Mouse (Mus musculus) left cerebral cortex, adult 8-10 months (tissue): Measurements from ENCODE around the gene Gpr146. TPM values are rescaled to one million over a fixed set of nuclear protein-coding genes. Genes with fewer than 3 reads are reported as not detected.
A peak's percentile ranks its signal among the peaks of the same experiment; 100 is the strongest.
"Not testable (repeated sequence)": the region's sequence is repeated elsewhere in the genome, so short reads cannot be mapped to it uniquely, and the experiment has no call there.

Experiments used
- DNase-seq, 2 experiments: peaks; one replicate each; pipeline ENCODE4 v3.0.0; 2022; ENCODE audit warnings: low spot score in 2 of 2
- total RNA-seq, 4 experiments: library from RNA; stranded (reverse); gene quantifications; 2 replicates each; pipeline ENCODE4 v1.2.4; 2022

Gpr146 gene
- total RNA-seq, result 10 to 100 TPM; 15.9 to 17.1 (median 16.4) TPM

DNA sequence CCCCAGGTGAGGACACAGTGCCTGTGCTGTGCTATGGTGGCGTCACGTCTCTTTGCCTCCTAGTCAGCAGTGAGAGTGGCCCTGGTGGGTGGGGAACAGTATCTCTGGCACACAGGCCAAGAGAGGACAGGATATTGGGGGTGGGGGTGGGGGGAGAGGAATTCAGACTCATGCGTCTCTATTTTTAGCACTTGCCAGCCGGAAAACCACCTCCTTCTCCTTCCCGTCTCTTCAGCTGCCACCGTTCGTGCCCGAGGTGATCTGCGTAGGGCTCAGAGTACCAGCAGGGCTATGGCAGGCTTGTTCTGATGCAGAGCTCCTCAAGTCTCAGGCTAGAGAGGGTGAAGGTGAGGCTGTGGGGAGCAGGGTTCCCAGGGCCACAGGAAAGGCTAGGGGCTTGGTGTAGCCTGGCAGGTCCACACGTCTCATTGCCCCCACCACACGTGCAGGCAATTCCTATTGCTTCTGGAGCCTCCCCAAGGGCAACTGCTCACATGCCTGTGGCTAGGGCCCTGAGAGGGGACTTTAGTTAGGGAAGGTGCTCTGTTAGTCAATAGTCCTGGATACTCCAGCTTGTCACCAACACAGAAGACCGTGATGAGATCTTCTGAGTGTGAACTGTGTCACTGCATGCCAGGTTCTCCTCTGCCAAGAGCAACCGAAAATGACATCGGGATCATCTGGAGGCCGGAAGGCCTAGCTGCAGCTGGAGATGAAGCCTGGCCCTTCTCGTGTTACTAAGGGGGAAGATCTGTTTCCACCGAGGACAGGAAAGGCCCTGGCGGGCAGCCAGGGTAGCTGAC, at the start of gene Gpr146:
Gene Gpr146, plus strand, starts transcription at position 230 of the 803 bp plus-strand sequence.
- no peak for DNase-seq

DNA sequence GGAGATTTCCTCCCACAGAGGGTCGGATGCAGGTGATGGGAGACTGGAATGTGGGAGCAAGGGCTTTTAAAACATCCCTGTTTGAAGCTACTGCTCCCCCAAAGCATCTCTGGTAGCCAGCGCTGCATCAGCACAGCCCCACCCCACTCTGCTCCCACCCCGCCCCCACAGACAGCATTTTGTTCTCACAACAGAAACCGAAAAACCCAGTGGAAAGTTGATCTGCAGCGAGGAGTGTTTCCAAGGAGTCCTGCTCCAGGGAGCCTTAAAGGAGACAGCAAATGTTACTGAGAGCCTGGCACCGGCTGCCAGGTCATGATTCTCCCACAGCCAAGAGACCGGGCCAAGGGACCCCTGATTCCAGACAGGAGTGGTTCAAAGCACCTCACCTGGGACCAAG, 46.7 kb upstream of the Gpr146 start:
- no peak for DNase-seq

DNA sequence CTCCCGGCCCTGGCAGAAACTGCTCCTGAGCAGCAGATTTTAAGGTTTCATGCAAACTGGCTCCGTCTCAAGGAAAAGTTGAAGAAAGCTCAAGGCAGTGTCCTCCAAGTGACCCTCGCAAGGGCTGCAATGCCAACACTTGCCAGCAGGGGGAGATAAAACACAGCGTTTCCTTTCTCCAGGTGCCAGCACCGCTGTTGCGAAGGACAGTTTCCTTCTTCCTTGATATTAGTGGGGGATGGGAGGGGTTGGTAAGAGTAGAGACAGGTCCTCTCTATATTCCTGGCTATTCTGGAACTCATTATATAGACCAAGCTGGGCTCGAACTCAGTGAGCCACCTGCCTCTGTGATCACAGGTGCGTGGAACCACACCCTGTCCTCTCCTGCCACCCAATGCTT, 45.8 kb upstream of the Gpr146 start:
- peak in 1 of 2 experiments; percentile 92 for DNase-seq

DNA sequence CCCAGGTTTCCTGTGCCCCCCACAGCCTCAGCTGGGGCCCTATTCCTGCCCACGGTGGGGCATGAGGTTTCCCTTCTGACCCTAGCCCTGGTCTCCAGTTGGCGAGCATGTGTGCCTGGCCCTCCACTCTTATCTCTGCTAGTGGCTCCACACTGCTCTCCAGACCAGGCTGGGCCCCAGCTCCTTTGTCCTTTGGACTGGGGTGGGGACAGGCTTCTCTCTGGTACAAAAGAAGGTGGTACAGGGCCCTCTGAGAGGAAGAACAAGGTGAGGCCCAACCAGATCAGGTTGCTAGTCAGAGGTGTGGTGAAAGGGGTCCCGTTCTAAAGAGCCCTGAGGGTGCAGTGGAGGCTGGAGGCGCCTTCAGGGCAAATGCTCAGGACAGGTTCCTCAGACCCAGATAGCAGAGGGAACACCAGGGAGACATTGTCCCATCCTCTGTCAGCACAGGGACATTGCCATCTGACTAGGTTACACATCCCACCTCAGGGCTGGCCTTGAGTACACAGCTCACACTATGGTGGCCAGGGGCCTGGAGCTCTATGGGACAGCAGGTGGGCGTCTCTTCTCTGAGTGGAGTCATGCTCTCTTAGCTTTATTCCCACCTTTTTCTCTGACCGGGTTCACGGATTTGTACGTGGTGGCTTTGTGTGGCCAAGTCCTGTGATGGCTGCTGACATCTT, 44.8 kb upstream of the Gpr146 start:
- no peak for DNase-seq

DNA sequence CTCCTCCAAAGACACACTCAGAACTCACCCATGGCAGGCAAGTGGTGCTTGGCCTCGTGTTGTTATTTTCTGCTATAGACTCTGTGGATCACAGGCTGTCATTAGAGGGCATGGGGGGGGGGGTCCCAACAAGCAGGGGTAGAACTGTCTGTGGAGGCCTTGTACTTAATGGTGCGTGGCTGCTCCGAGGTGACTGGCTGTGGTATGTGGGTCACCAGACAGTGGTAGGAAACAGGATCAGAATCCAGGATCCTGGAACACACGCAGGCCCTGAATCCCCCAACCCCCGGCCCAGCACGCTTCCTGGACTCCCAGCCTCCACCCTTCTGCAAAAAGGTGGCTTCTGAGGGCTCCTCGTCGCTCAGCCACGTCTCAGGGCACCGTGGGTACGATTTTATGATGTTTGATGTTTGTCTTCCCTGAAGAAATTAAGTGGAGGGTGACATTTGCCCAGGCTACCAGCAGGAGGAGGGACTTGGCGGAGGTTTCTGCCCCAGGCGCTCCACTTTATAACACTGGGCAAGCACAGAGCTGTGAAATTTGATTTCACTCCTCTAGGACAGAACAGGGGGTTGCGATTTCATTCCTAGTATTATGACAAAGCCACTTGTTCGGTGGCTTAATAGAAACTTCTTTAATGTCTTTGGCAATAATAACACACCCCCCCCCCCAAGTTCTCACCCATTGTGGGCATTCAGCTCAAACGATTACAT, 44.0 kb upstream of the Gpr146 start:
- no peak for DNase-seq

DNA sequence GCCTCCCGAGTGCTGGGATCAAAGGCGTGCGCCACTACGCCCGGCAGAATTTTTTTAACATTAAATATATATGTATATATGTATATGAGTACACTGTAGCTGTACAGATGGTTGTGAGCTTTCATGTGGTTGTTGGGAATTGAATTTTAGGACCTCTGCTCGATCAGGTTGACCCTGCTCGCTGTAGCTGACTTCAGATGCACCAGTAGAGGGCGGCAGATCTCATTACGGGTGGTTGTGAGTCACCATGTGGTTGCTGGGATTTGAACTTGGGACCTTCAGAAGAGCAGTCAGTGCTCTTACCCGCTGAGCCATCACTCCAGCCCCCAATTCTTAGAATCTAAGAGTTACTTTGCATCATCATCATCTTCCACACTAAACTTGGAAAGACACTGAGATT, 43.1 kb upstream of the Gpr146 start:
- not testable (repeated sequence) for DNase-seq

DNA sequence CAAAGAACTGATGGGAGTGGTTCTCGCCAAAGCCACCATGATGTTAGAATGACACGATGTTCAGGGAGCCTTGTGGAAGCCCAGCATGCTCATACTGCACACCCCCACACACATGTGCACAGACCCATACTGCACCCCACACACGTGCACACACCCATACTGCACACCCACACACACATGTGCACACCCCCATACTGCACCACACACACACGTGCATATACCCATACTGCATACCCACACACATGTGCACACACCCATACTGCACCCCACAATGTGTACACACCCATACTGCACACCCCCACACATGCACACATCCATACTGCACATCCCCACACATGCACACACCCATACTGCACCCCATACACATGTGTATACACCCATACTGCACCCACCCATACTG, 41.9 kb upstream of the Gpr146 start:
- no peak for DNase-seq

DNA sequence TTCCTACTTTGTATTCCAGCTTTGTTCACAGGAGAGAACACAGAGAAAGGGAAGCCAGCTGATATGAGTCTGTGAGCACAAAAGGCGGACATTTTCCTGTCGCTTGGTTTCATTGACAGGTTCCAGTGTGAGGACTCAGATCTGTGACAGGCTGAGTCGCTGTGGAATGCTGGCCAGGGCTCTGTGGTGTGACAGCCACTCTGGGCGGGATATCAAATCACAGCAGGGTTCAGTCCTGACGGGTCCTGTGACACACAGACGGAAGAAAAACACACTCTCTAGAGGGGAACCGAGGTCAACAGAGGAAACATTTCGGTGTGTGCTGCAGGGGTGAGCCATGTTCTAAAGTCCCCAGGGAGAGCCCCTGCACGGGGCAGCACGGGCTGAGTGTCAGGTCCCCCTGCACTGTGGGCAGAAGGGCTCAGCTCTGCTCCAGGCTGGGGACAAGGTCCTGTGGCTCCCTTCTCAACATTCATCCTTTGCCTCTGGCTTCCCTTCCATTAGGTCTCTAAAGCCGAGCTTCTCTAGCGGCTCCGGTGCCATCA, 39.6 kb upstream of the Gpr146 start:
- DNase-seq, result no peak

DNA sequence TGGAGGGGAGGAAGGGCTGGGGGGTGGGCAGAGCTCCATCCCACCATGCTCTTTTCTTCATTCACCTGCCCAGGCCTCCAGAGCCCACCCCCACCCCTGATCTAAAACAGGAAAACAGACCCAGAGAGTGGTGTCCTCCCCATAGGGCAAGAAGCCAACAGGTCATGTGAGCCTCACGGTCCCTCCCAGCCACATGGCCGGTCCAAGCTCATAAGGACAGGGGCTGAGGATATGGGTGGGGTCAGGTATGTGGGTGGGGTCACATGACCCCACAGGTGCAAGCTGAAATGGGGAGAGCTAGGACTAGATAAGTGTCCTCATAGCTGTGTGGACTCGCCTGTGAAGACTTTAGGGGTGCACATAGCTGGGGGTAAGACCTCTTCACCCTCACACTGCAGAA, 39.1 kb upstream of the Gpr146 start:
- DNase-seq, result no peak

DNA sequence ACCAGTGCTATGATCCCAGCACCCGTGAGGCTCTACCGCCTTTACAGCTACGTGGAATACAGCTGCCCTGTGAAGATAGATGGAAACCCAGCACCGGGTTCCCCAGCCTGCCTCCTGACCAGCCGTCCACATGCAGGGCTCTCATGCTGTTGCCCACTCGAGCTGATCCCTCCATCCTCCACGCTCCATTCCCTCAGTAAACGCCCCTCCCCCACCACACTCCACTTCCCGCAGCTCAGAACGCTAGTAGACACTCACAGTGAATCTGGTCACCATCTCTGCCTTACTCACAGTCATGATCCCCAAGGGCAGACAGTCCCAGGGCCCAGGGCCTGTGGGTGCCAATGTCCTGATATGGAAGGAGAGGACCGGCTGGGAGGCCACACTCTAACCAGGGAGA, 38.6 kb upstream of the Gpr146 start:
- no peak for DNase-seq

DNA sequence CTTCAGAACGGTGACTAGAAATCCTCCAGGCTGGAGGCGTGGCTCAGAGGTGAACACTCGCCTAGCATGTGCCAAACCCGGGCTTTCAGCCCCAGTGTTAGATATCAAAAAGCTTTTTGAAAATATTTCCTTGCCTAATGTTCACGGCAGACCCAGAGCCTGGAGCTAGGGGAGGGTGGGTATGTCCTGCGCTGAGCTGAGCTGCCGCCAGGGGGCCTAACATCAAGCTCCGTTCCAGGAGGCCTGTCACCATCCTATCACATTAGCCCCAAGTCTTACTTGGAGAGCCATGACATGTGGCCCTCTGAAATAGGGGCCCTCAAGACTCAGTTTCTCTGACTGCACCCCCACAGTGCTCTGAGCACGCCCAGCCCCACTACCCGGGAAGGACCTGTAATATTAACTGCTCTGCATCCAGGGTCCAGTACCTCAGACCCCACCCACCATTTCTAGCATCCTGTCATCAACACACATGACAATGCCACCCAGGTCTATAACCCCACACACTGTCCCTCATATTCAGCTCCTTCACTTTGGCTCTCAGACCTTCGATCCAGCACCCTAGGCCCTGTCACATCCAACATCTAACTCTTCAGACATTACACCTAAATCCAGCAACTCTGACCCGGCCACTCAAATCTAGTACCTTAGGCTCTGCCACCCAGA, 33.3 kb upstream of the Gpr146 start:
- DNase-seq, result peak; percentile 50 to 59

DNA sequence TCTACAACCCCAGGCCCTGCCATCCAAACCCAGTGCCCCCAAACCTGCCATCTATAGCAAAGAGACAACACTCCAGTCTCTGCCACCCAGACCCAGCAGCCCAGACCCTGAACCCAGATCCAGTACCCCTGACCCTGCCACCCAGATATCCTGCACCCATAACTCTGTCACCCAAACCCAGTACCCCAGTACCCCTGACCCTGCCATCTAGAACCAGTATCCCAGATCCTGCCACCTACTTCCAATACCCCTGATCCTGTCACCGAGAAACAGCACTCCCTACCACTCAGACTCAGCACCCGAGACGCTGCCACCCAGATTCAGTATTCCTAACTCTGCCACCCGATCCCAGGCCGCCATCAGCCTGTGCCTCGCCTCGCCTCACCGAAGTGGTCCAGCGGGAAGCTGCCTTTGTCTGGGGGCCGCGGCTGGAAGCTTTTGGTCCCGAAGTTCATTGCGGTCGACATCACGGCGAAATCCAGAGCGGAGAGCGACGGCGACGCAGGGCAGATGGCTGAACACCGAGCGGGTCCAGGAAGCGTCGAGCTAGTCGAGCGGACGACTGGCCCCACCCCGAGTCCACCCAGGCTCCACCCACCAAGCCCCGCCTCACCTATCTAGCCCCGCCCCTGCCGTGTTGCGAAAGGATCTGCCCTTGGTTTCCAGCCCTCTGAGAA, 32.7 kb upstream of the Gpr146 start:
- DNase-seq, result peak; percentile 78 to 85

DNA sequence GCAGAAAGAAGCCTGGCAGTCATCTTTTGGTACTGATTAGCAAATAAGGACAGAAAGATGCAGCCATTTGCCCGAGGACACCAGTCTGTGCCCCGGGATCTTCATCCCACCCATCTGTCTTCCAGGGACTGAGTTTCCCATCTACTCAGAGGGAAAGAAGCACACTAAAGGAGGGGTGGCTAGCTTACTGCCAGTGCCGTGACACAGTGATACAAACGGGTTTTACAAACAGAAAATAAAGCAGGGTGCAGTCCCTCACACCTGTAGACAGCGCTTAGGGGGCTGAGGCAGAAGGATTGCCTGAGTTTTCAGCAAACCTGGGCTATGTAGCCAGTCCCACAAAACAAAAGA, 32.2 kb upstream of the Gpr146 start:
- DNase-seq, result no peak

DNA sequence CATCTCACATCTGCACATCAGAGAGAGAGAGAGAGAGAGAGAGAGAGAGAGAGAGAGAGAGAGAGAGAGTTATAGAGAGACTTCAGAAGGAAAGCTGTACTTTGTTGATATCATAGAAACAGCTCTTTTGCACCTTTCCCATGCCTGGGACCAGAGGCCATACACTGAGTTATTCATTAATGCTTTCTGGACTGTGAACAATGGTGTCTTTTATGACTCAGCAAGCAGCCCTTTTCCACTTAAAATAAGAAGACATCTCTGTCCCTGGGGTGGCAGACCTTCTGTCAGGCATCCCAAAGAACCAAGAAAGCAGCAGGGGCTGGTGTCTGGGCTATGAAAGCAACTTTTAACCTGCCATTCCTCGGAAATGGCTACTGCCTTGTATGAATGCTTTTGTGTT, 30.3 kb upstream of the Gpr146 start:
- no peak for DNase-seq

DNA sequence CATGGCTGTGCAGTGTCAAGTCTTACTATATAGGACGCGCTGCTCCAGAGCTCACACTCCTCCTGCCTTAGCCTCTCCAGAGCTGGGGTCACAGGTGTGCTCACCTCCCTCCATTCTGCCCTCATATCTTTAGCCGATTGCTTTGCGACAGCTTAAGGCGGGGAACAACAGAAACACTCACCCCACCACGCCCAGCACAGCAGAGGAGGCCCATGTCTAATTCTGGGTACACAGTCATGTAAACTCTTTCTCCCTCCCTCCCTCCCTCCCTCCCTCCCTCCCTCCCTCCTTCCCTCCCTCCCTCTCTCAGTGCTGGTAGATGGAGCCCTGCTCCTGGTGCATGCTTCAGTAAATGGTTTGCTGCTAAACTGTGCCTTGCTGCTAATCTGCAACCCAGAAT, 27.8 kb upstream of the Gpr146 start:
- DNase-seq, result no peak

DNA sequence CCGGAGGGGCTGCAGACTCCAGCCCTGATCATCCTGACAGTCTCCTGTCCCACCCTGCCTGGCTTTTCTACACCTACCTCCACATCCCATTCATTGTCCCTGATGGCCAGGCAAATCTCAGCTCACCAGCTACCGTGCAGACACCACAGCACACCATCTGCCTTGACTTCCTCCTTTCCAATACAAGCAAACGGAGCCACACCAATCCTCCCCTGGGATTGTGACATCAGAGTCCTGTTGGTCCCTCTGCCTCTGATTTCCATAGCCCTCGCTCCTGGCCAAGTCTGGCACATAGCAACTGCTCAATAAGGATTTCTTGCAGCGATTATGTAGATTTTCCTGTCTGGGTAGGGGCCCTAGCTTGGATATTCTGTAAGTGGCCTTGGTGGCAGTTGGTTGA, 26.4 kb upstream of the Gpr146 start, which contains the start of gene Cox19:
Gene Cox19, minus strand, starts transcription at position 285 of the 400 bp plus-strand sequence.
- no peak for DNase-seq

DNA sequence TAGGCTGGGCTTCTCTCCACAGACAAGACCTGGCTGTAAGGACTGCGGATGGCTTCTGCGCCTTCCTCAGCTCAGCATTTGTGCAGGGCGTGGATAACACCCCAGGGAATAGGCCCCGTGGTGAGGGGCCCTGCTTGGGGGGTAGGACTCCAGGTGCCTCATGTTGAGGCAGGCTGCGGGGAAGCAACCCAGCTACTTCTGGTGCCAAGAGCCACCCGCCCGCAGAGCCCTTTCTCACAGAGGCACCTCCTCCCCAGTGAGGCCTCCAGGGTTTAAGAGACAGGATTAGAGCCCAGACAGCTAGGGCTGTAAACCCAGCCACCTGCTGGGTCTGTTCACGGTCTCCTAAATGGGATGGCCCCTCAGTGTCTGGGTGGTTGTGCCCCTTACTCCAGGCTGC, 25.9 kb upstream of the Gpr146 start:
- no peak for DNase-seq

DNA sequence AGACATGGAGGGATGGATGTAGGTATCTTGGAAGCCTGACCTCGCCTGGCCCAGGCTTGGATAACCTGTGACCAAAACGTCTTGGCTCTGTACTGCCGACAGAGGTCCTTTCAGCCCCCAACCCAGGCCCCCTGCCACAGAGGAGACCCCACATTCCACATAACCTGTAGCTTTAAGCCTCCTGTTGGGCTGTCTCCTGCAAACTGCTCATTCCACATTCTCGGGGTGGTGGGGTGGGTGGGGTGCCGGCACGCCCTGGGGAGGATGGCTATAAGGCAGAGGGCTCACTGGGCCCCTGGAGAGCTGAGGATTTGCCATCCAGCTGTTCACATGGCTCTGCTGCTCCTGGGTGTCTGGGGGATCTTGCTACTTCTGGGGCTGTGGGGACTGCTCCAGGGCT, 25.2 kb upstream of the Gpr146 start, which contains the start of gene Cyp2w1:
Gene Cyp2w1, plus strand, starts transcription at position 301 of the 400 bp plus-strand sequence.
- DNase-seq, result no peak

DNA sequence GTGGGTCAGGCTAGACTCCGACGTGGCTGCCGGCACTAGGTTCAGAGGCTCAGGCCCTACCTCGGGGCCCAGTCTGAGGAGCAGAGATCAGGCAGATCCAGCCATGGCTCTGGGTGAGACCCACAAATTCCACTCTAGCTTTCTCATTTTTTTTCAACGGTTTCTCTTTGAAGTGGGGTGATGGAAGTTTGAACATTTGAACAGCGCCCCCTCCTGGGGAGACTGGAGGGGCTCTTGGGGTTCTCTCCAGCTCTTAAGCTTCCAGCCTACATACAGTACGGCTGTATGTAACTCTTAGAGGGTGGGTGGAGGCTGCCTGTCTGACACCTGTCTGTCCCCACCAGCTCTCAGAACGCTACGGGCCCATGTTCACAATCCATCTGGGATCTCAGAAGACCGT, 24.0 kb upstream of the Gpr146 start:
- no peak for DNase-seq

DNA sequence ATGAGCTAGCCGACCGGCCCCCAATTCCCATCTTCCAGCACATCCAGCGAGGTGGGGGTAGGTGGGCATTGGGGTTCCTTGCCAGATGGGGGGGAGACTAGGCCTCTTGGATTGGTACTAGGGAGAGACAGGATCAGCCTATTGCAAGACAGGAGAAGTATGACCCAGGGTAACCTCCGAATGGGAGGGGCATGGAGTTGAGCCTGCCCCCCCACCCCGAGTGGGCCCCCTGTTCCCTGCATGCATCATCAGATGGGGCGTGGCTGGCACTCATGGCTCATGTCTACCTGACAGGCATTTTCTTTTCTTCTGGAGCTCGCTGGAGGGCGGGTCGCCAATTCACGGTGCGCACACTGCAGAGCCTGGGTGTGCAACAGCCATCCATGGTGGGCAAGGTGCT, 23.6 kb upstream of the Gpr146 start:
- DNase-seq, result no peak

DNA sequence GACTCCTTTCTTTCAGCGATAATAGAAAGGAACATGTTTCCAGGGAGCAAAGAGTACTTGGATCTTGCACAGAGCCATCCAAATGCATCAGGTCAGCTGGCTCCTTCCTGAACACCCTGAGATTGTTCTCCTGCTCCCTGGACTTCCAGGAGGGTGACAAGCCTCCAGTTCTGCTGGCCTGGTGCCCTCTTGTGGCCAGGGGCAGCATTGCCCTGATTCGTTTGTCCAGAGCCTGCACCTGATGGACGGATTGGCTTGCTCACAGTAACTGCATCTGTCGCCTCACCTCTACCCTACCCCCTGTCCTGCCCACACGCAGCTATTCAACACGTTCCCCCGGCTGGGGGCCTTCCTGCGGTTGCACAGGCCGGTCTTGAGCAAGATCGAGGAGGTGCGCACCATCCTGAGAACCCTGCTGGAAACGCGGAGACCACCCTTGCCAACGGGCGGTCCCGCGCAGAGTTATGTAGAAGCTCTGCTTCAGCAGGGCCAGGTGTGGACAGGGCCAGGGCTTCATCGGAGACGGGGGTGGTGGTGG, 22.2 kb upstream of the Gpr146 start:
- peak; percentile 55 to 73 for DNase-seq
